In genomic region chr8:47769452-47769851, GRCm38 (mm10) we compare ENCODE assay signal across 21 mouse cellular contexts. TPM values are rescaled to one million over a fixed set of nuclear protein-coding genes. Genes with fewer than 3 reads are reported as not detected.
DNase-seq lines count a peak whose midpoint lies in the region; ATAC-seq and TF ChIP-seq lines count a peak whose summit lies in the region.
"Had no signal": no experiment of that assay in that cellular context is flagged by ENCODE, and none has a peak within 500 bp of the region (broad histone marks: within the 10 kb centered on the region; RNA-seq: fewer than 3 reads in every experiment).

No protein-coding gene starts in this region.

- no peak overlapping the region for H3K4me3 ChIP-seq in intestine, postnatal 0 days (ENCODE audit: low read depth, low read length)
- H3K4me3 ChIP-seq in hindbrain, embryonic 11.5 days (ENCODE audit: low read depth, low read length), result no peak overlapping the region

- no peak overlapping the region for H3K27ac ChIP-seq in intestine, postnatal 0 days (ENCODE audit: low read depth, low read length)
- H3K27ac ChIP-seq in hindbrain, embryonic 11.5 days (ENCODE audit: low read depth, low read length), result no peak overlapping the region

- no peak for ATAC-seq in intestine, postnatal 0 days
- no peak for ATAC-seq in hindbrain, embryonic 11.5 days (ENCODE audit: low FRiP score)
- ATAC-seq: activated CD4-positive, CD25-positive, alpha-beta regulatory T cell, adult 4 months; CD4-positive, CD25-positive, alpha-beta regulatory T cell, adult 4 months; Patski had no signal

- no peaks in the 10 kb centered on the region for H3K36me3 ChIP-seq in intestine, postnatal 0 days (ENCODE audit: control insufficient read depth, insufficient read depth)
- H3K36me3 ChIP-seq in hindbrain, embryonic 11.5 days (ENCODE audit: control insufficient read depth, insufficient read depth, low read length), result no peaks in the 10 kb centered on the region
- H3K36me3 ChIP-seq: G1E had no signal

- H3K9ac ChIP-seq in intestine, postnatal 0 days (ENCODE audit: low read depth, low read length), result no peak overlapping the region
- no peak overlapping the region for H3K9ac ChIP-seq in hindbrain, embryonic 11.5 days (ENCODE audit: low read depth, low read length)

- DNase-seq in ES-CJ7 (ENCODE audit: low read depth, low spot score) (peak; percentile 61), R1 (ENCODE audit: low read depth, low spot score) (peak; percentile 50), ZHBTc4 (ENCODE audit: low read depth, low spot score) (peak; percentile 42)
- DNase-seq in cerebellum, adult 9-11 months, result no peak
- no peak for DNase-seq in hindbrain, embryonic 11.5 days (ENCODE audit: low spot score)
- DNase-seq: adrenal gland, adult 2 months; B cell, adult 2 months; cerebellum, adult 11 months; cerebellum, adult 11-12 months; cerebellum, adult 18-20 months; cerebellum, adult 2 months; cerebellum, adult 8-10 months; cerebellum, adult 9-10 months had no signal

- no peak overlapping the region for H3K4me2 ChIP-seq in intestine, postnatal 0 days (replicated peaks; ENCODE audit: low read depth)
- no peak overlapping the region for H3K4me2 ChIP-seq in hindbrain, embryonic 11.5 days (replicated peaks; ENCODE audit: low read depth, low read length)

- 79% methylated on average over 5 of the region's 5 CpGs for WGBS in intestine, postnatal 0 days
- 84% methylated on average over 5 of the region's 5 CpGs for WGBS in hindbrain, embryonic 11.5 days

- H3K4me1 ChIP-seq in intestine, postnatal 0 days (replicated peaks; ENCODE audit: control insufficient read depth, insufficient read depth, low read length), result no peaks in the 10 kb centered on the region
- no peaks in the 10 kb centered on the region for H3K4me1 ChIP-seq in hindbrain, embryonic 11.5 days (replicated peaks; ENCODE audit: control insufficient read depth, insufficient read depth, low read length)

- TF ChIP-seq CTCF in intestine, postnatal 0 days (IDR thresholded peaks at IDR 0.05; ENCODE audit: low read depth), result no peak

- H3K27me3 ChIP-seq in intestine, postnatal 0 days (replicated peaks; ENCODE audit: control insufficient read depth, insufficient read depth, low read length), result no peaks in the 10 kb centered on the region
- H3K27me3 ChIP-seq in hindbrain, embryonic 11.5 days (ENCODE audit: control insufficient read depth, insufficient read depth, low read length), result no peaks in the 10 kb centered on the region
- H3K27me3 ChIP-seq: CH12.LX, Patski had no signal

- H3K9me3 ChIP-seq in intestine, postnatal 0 days (ENCODE audit: control insufficient read depth), result no peaks in the 10 kb centered on the region
- H3K9me3 ChIP-seq in hindbrain, embryonic 11.5 days (ENCODE audit: control insufficient read depth, low read length), result no peaks in the 10 kb centered on the region
- H3K9me3 ChIP-seq: G1E had no signal

RNA-seq across cellular contexts. Expression of gene Cldn24, which starts 52.5 kb away (rescaled TPM):
- polyA plus RNA-seq in intestine, postnatal 0 days (2015; fragmentation: Nextera tagmentation; extraction: Ambion mirVana), result not detected in 2 replicates
- 0.39 TPM in 1 of 2 replicates, not detected in the other for polyA plus RNA-seq in hindbrain, embryonic 11.5 days (2014; fragmentation: Nextera tagmentation; extraction: Ambion mirVana)
- polyA plus RNA-seq: activated CD4-positive, CD25-positive, alpha-beta regulatory T cell, adult 4 months; adrenal gland, adult 2 months; brain, embryonic 14.5 days; C2C12; CD4-positive, CD25-positive, alpha-beta regulatory T cell, adult 4 months; cerebellum, adult 2 months; G1E had no signal

RNA-seq across cellular contexts. Expression of gene Cldn22, which starts 54.8 kb away (rescaled TPM):
- polyA plus RNA-seq in intestine, postnatal 0 days (2015; fragmentation: Nextera tagmentation; extraction: Ambion mirVana), result not detected in 2 replicates
- not detected in 2 replicates for polyA plus RNA-seq in hindbrain, embryonic 11.5 days (2014; fragmentation: Nextera tagmentation; extraction: Ambion mirVana)
- polyA plus RNA-seq: brain, embryonic 14.5 days; C2C12; CD4-positive, CD25-positive, alpha-beta regulatory T cell, adult 4 months; G1E; Patski had no signal

RNA-seq across cellular contexts. Expression of gene Cdkn2aip, which starts 55.7 kb away (rescaled TPM):
- 15.3 and 15.4 TPM in 2 replicates for polyA plus RNA-seq in intestine, postnatal 0 days (2015; fragmentation: Nextera tagmentation; extraction: Ambion mirVana)
- polyA plus RNA-seq in hindbrain, embryonic 11.5 days (2014; fragmentation: Nextera tagmentation; extraction: Ambion mirVana), result 46.3 and 50.8 TPM in 2 replicates

Comparison
In these comparisons a context has a peak if more than half of its experiments do, and no peak if none do; other contexts are left out.
1. DNase-seq: peak in ES-CJ7 (single experiment), R1 (single experiment) and ZHBTc4 (single experiment); none in cerebellum, adult 9-11 months (single experiment) and hindbrain, embryonic 11.5 days (single experiment).